Mouse (Mus musculus): ENCODE measurements around the gene Gm21887.
A peak's percentile ranks its signal among the peaks of the same experiment; 100 is the strongest.
"Not testable (repeated sequence)": the region's sequence is repeated elsewhere in the genome, so short reads cannot be mapped to it uniquely, and the experiment has no call there.

Gm21887 gene

GRCm38 (mm10) chrX:170009016-170009750 lies at the start of gene Gm21887:
TSS of gene Gm21887 (plus strand) at chrX:170009659.
- DNase-seq, result peak; percentile 98 to 100

GRCm38 (mm10) chrX:169969337-169969736 lies 40.1 kb upstream of the Gm21887 start:
- peak in 1 of 2 experiments; percentile 56 for DNase-seq

GRCm38 (mm10) chrX:169969765-169970164 lies 39.7 kb upstream of the Gm21887 start:
- DNase-seq, result not testable (repeated sequence)

DNA sequence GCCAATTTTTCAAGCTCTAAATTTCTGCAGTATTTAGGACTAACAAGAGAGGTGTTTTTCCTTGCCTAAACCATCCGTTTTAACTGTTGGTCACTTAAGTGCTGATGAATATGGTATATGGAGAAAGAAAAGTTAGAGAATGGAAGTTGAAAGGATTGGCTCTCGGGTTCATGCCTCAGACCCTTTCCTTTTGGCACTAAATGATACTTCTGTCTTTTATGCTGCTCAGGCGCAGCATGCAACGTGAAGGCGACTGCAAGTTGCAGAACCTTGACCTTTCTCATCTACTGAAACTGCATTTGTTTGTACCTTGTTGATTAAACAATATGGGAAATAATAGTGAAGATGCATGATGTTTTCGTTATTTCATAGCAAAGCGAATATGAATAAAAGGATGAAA lies 38.9 kb upstream of the Gm21887 start:
- DNase-seq, result not testable (repeated sequence)

DNA sequence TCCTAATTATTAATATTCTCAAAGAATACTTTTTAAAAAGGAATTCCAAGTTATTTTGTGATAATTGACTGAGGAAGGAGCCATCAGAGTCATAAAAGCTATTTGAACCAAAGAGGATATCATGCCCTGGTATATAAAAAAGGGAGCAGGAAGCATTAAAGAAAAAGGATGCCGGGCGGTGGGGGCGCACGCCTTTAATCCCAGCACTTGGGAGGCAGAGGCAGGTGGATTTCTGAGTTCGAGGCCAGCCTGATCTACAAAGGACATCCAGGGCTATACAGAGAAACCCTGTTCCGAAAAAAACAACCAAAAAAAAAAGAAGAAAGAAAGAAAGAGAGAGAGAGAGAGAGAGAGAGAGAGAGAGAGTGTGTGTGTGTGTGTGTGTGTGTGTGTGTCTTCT lies 37.9 kb upstream of the Gm21887 start:
- not testable (repeated sequence) for DNase-seq

DNA sequence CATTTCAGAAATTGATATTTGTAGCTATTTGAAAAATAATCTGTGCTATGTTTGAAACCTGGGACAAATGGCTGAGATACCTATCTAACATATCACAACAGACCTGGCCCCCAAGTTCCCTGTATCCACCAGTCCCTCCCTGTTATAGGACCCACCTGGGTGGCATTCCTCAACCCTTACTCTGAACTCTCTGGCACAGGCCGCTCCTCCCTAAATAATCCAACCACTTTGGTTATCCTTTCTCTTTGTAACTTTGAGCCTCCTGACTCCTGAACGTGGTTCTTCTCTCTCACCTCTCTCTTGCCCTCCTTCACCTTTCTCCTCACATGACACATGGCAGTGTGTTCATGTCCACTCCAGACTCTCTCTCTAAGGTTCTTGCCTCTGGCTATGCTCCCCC lies 37.3 kb upstream of the Gm21887 start:
- not testable (repeated sequence) for DNase-seq

- DNase-seq, result not testable (repeated sequence)
Measured at GRCm38 (mm10) chrX:169972791-169973494, 36.5 kb upstream of the Gm21887 start.

- peak in 1 of 2 experiments; percentile 21 for DNase-seq
Measured at GRCm38 (mm10) chrX:169973806-169974205, 35.7 kb upstream of the Gm21887 start.

DNA sequence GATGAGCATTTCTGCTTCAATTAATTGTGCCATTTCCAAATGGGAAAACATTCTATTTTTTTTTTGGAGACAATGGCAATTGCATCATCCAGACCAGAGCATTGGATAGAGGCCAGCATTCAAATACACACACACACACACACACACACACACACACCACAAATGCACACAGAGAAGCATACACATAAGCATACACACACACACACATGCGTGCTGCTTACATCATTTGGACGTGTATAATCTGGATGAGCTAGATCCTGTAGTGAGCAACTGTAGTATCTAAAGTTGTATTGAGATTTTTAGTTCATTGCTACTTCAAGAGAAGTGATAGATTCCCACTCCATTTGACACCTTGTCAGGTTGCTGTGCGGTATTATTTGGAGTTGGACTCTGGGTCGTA lies 35.0 kb upstream of the Gm21887 start:
- DNase-seq, result peak; percentile 17 to 25

DNA sequence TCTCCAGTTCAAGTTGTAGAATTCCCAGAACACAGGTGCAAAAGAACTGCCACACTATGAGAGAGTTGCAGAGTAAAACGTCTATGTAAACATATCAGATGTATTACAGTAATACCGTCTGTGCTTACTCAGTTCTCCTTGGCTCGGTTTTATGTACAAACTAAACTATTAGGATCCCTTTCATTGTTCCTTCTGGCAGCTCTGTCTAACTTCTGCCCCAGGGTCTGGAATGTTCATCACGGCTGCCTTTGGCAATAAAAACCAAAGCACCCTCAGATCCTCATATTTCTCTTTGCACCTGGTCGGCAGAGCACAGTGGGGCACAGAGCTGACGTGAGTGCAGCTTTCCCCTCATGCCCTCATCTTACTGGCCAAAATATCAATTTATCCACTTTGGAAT lies 34.5 kb upstream of the Gm21887 start:
- DNase-seq, result not testable (repeated sequence)

GRCm38 (mm10) chrX:169975681-169976131 lies 33.8 kb upstream of the Gm21887 start:
- DNase-seq, result not testable (repeated sequence)

GRCm38 (mm10) chrX:169976340-169976739 lies 33.1 kb upstream of the Gm21887 start:
- not testable (repeated sequence) for DNase-seq

DNA sequence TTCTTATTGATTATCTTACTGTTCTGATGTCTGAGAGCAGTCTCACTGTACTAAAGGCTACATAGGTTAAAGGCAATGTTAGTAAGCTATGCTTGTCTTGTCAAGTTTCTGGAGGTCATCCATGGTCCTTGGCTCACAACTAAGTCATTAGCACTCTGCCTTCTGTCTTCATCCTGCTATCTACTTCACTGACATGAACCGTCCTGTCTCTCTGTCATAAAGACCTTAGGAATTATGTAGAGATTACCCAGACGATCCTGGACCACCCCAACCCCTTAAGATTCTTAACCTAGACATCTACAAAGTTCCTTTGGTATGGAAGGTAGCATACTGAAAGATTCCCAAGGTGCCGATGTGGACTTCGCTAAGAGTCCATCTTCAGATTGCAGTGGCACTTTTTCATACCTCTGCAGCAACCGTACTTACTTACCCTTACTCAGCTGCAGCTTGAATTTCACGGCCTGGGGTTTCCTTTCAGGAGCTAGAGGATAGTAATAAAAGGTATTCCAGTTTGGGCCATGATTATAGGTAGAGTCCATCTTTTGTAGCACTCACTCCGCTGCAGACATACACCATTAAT lies 31.5 kb upstream of the Gm21887 start:
- DNase-seq, result not testable (repeated sequence)

DNA sequence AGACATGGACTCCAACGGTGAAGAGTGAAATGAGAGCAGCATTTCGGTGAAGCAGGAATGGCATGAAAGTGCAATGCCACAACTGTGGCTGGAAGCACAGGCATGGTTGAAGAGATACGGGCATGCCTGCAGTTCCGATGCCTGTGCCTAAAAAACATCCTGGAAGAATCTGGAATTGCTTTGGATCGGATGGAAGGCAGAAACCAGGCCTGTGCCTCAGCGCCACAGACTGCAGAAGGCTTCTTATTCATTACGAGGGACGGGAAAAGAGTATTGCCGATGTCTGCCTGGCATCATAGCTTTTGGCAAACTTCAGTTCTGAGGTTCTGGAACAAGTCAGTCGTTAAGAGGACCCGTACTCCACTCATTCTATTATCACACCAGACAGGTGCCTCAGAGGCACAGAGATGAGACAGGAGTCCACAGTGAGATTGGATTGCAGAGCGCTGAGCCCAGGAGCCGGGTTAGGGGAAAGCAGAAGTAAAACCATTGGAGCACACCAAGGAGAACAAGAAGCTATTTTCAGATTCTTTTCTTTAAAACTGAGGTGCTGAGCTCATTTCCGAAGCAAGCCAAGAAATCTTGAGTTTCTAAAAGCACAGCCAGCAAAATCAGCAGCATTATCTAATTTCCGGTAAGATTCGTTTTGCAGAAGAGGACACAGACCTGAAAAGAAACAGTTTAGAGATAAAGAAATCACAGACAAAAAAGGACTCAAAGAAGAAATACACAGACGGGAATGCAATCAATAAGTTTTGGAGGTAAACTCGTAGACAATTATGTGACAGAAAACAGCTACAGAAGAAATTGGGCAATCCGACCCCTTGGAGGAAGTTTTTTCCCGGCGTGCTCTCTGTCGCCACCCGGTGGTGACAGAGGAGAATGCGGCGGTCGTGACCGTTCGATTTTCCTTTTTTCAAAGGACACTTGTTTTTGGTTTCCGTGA lies 30.8 kb upstream of the Gm21887 start:
- DNase-seq, result peak; percentile 86 to 88

DNA sequence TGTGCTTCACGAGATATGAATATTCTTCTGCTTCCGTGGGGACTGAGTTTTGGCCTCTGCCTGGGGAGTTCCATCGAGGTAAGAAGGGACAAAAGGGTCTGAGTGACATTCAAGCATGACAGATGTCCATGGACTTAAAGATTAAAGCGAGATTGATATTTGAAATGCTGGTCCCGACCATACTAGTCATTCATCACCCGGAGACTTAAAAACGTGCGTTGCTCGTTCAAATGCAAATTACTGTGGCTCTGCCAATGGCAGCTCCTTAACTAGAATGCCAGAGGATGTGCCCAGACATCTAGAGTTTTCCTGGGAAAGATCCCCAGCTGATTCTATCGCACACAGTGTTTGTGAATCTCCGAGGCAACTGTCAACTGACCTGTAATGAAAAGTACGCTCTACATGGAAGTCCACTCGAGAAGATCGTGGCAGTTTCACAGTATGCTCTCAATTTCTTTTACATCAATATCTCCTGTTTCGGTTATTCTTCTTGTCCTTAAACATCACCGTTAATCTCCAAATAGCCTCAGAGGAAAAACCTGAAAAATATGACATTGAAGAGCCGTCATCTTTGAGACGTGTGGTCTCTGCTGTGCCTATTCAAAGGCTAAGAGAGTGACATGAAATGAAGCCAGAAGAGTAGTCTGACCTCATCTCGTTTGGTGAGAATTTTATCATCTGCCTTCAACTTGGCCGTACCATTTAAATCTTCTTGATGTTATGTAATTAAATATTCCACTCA lies 29.8 kb upstream of the Gm21887 start:
- peak in 1 of 2 experiments; percentile 38 for DNase-seq

- DNase-seq, result peak in 1 of 2 experiments; percentile 7
Measured at GRCm38 (mm10) chrX:169980203-169980556, 29.3 kb upstream of the Gm21887 start.

GRCm38 (mm10) chrX:169980809-169981289 lies 28.6 kb upstream of the Gm21887 start:
- DNase-seq, result peak in 1 of 2 experiments; percentile 5

- DNase-seq, result peak in 1 of 2 experiments; percentile 17
Measured at GRCm38 (mm10) chrX:169981761-169982181, 27.7 kb upstream of the Gm21887 start.

DNA sequence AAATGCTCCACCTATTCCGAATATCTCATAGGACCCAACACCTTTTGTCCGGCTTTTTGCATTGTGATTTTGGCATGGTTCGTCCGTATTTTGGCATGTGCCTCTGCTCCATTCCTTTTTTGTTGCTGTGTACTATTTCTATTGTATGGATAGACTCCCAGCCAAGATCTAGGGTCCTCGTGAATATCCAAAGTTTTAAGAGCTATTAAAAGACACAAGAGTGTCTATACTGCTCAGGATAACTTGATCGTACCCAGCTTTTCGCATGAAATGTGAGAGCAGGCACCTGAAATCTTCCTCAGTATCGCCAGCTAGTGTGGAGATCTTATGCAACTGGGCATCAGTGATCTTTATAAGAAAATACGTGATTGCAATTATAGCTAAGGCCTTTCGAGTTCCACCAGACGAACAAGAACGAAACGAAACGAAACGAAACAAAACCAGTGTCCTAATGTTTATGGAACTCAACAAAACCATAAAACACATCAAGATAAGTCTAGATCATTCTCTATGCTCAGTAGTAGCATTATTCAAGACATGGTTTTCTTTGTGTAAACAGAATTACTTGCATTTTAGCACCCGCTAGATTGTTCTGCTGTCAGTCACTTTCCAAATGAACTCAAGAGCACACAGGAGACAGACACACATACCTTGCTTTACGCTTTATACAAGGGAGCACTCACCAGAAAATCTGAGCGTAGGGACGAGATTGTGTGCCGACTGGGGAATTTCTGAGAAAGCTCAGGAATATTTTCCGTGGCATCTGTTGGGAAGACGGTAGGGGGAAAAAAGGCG lies 26.7 kb upstream of the Gm21887 start:
- peak in 1 of 2 experiments; percentile 4 for DNase-seq

- peak in 1 of 2 experiments; percentile 7 for DNase-seq
Measured at GRCm38 (mm10) chrX:169983401-169984165, 25.9 kb upstream of the Gm21887 start.

Measured in cerebellum, postnatal 14 days (tissue).